Mouse (Mus musculus): Measurements from ENCODE around the gene Olig1.

Gene Olig1

DNA sequence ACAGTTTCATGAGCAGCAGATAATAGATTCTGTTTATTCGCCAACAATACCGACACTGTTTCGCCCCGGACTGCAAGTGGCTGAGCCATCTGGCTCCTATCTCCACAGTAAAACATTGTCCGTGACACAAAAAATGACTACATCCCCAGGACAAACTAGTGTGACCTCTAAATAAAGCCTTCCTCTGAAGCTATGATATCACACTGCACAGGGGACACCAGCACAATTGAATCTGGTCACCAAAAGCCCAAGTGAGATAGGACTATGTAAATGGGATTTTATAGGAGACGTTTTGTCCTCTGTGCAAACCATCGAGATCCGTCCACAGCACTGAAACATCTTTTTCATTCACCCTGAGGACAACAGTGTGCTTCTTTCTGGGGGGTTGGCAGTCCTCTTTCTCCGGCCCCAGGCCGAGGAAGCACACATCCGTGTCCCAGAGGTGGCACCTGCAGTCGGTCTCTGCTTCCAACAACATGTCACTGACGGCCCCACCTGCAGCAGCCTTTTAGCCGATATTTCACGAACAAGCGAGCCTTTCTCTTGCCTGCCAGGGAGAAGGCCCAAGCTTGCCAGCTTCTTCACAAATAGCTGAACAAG lies 36.0 kb downstream of the Olig1 start:
- DNase-seq (ENCODE audit: low spot score in 2 of 2), result peak; percentile 28 to 35

DNA sequence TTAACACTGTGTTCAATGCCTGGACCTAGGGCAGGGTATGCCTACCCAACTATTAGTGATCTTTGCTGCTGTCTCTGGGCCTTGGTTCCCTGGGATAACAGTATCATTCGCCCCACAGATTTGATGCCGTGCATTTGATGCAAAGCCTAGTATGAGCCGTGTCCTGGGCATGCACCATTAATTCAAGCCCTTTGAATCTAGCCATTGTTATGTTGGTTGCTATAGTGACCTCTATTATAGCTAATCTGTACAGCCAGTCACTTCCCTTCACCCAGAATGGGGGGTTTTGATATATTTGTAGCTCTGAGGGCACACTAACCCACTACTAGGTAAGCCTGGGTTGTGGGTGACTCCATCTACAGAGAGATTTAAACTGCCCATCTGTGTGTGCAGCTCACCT lies 40.3 kb downstream of the Olig1 start:
- no peak for DNase-seq (ENCODE audit: low spot score in 2 of 2)

DNA sequence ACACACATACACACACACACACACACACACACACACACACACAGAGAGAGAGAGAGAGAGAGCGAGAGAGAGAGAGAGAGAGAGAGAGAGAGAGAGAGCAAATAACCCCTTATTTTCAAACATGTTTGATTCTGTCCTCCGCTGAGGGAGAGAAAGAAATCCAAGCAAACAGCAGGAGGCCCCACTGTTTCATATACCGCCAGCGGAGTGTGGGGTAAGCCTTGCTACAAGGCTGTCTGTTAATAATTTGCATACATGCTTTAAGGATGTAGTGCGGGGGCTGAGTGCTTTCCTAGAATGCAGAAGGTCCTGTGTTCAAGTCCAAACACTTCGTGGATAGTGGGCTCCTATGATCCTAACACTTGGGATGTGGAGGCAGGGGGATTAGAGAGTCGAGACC lies 43.3 kb downstream of the Olig1 start:
- DNase-seq (ENCODE audit: low spot score in 2 of 2), result no peak

DNA sequence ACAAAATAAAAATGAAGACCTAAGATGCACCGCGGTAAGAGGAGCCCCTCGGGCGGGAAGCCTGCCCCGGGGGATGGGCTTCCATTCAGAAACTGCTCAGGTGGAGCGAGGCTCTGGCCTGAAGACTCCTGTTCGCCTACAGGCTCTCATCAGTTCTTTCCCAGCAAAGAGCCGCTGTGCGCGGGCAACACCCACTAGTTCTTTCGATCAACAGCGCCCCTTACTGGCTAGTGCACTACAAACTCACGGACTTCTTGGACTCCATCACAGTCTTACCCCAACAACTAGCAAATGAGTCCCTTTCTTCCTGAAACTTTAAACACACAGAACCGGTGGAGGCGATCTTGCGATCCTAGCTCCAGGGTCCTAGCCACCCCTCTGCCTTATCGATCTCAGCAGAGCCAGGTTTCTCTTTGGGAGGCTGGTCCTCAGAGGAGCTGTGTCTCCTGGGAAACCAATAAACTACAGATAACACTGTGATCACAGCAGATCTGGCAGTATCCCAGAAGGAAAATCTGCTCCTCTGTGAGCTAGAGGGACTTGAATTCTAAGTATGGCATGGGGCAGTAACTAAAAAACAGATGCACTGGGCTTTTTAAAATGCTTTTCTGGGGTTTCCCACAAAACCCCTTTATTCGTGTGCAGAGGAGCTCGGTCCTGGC lies 44.7 kb downstream of the Olig1 start:
- DNase-seq (ENCODE audit: low spot score in 2 of 2), result peak; percentile 58 to 76

DNA sequence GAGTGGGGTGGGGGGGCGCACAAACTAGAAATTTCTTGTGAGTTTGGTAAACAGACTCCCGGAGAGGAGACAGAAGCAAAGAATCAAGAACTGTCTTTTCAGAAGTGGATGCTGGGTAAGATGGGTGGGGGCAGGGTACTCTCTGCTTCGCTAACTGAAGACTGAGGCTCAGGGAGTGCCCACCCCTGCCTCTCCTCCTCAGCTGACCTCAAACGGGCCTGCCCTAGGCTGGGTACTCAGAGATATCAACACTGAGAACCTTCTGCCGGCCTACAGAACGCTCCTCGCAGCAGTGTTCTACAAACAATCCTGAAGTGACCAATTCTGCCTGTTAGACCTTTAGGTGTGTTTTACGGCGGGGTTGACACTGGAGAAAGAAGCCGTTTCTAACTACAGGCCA lies 50.6 kb downstream of the Olig1 start:
- no peak for DNase-seq (ENCODE audit: low spot score in 2 of 2)

DNA sequence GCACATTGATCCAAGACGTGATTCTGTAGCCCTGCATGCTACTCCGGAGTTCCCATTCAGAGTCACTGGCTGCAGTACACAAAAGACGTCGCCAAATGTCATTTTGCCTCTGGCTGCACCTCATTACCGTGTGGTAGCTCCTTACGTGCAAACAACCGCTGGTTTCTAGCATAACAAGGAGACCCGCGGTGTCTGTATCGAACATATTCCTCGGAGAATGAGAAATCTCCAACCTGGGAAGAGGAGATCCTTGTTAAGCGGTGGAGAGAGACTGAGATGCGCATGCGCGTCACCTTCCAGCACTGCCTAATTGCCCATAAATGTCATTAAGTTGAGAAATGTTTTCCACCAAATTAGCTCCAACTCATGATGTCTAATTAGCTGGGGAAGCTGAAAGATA lies 51.0 kb downstream of the Olig1 start:
- DNase-seq (ENCODE audit: low spot score in 2 of 2), result peak; percentile 8 to 12
